Mouse (Mus musculus) brown adipose tissue, adult 24 weeks (tissue): ENCODE data around the gene Dad1. TPM values are rescaled to one million over a fixed set of nuclear protein-coding genes. Genes with fewer than 3 reads are reported as not detected.

ENCODE experiments used
- H3K27ac ChIP-seq: fragments of 200-500 bp; replicated peaks from 2 replicates; pipeline ENCODE4 v1.5.1; 2012; ENCODE audit warnings: low read depth, mild to moderate bottlenecking, low read length
- H3K4me1 ChIP-seq: fragments of 200-500 bp; 2 replicates; pipeline ENCODE4 v1.6.1; 2012; ENCODE audit warnings: low read length, mixed read lengths; ENCODE audit not compliant: control insufficient read depth, insufficient read depth, insufficient read length
- H3K4me3 ChIP-seq: fragments of 200-500 bp; 2 replicates; pipeline ENCODE4 v1.5.1; 2012; ENCODE audit warnings: low read depth, mild to moderate bottlenecking, low read length, moderate library complexity; ENCODE audit not compliant: insufficient read depth
- polyA plus RNA-seq: library from polyadenylated mRNA; stranded (reverse); fragments of >200 nt; gene quantifications from 2 replicates; pipeline ENCODE4 v1.2.4, GENCODE M21; 2012; ENCODE audit not compliant: missing spikeins, insufficient read depth, insufficient read length

Gene Dad1
- polyA plus RNA-seq, 1 experiment = 117 TPM

DNA sequence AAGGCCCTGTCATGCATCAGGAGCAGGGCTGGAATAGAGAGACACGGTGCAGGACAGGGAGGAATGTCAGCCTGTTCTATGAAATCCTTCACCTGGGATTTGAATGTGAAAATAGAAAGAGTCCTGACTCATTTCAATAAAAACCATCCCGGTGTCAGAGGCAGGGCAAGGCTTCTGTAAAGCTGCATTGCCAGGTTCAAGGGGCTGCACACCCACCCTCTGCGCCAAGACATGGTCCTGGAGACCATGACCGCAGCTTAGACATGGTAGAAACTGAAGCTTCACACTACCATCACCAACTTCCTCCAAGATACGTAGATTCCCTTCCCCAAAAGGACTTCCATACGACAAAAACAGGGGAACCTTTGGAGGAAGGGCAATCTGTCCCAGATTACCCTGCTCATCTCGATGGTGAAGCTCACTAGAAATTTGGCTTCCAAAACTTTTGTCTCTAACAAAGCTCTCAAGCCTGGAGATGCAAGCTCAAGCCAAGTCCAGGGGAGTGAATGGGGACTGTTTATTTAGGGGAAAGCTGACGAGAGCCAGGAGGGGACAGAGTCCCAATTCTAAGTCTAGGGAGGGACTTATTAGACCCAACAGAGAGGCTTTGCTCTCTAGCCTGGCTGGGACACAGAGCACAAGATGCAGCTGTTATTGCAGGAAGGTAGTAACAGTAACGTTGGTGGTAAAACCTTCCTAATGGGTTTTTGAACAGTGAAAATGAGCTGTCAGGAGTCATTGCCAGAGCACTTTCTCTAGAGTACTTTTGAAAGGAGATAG is 60.4 kb downstream of the Dad1 start:
- Histone ChIP-seq H3K4me1 (peaks cover 2% of the 10 kb centered on the region; the same call in 1 of the 2 replicates), H3K4me3 (no peak overlapping the region), H3K27ac (no peak overlapping the region)

DNA sequence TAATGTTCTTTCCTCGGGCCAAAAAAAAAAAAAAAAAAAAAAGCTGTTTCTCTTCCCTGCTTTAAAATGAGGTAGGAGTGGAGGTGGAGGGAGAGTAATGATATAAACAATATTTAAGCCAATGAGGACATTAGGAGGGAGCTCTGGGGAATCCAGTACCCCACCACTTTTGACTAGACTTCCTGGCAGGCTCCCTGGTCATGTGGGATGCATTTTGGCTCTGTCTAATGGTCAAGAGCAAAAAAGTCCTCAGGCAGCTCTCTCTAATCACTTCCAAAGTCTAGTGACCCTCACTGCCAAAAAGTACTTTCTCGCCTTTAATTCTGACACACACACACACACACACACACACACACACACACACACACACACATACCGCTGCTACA is 61.4 kb downstream of the Dad1 start:
- Histone ChIP-seq H3K27ac (no peak overlapping the region), H3K4me1 (peaks cover 2% of the 10 kb centered on the region; the same call in 1 of the 2 replicates)

DNA sequence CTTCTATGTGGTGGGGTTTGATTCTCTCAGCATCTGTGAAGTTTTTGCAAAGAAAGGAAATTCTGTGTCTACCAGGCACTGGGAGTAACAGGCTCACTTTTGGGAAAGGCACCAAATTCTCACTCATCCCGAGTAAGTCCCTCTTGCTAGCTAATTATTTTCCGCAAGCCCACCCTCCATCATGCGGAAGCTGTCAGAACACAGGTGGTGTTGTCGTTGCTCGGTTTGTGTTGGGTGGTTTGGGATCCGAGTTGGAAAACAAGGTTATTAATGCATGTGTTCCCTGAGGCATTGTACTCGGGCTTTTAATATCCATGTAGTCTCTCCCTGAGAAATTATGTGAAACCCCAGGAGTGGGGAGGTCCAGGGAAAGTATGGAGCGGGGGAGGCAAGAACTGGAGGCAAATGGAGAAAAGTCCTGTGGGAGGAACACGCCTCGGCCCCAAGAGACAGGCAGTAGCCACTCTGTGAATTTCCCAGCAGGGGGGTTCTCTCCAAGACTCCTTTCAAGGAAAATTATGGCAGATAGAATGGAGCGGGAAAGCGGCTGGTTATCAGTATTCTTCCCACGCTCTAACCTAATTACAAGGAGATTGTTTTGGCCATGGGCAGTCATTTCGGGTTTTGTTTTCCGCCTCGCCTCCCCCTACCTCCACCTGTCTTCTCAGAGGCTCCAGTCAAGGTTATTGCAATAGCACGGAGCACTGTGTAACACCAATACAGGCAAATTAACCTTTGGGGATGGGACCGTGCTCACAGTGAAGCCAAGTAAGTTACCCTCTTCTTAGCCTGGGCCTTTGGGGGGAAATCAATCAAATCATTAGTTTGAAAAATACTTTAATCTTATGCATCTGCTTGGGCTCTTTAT is 62.1 kb downstream of the Dad1 start:
- peak overlapping the region; percentile 48; the same call in 1 of the 2 replicates for H3K27ac ChIP-seq
- peaks cover 2% of the 10 kb centered on the region; the same call in 1 of the 2 replicates for H3K4me1 ChIP-seq

More for the DNA sequence above, 61.4 kb downstream of the Dad1 start:
- H3K4me3 ChIP-seq = no peak overlapping the region

DNA sequence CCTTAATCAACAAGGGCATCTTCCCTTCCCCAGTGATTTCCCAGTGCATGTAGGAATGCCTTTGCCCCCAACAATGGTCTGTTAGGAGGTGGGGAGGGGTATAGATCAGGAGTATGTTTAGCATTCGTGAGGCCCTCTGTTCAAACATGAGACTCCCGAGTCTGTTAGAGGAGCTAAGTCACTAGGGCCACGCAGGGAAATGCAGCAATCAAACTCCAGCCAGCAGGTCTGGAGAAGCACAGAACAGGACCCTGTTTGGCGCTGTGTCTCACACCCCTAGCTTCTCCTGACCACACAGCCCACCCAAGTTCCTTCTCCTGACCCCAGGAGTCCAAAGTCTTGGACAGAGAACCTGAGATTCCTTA is 62.9 kb downstream of the Dad1 start:
- peak overlapping the region; percentile 52 for H3K27ac ChIP-seq
- peaks cover 2% of the 10 kb centered on the region; the same call in 1 of the 2 replicates for H3K4me1 ChIP-seq
- H3K4me3 ChIP-seq = no peak overlapping the region

More for the DNA sequence above, 62.1 kb downstream of the Dad1 start:
- no peak overlapping the region for H3K4me3 ChIP-seq

DNA sequence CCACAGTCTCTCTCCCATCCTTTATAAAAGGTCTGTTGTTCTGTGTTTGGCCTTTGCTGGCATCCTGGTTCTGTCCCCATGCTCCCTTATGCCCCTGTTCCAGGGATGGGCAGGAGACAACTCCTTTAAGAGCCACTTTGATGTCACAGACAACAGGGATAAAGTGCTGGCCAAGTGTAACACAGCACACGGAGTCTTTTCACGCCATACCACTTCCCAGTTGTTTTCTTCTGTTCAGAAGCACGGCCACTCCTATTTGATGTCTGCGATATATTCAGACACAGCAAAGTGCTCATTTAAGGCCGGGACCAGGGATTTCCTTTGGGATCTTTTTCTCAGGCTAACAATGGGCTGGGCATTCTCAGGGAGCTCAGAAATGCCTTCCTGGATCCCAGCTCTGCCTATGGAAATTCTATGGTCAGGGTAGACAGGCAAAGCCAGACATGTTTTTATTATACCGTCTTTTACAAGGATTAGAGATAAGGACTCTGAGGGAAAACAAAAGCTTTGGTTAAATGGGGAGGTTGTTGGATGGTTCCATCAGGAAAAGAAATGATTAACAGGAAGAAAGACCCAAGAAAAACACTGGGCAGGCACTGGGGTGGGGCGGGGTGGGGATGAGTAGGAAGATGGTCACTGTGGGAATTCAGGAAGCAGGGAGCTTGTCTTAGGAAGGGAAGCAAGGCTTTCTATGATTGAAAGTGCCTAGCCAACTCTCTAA is 63.4 kb downstream of the Dad1 start:
- no peak overlapping the region for H3K4me3 ChIP-seq
- H3K4me1 ChIP-seq = peaks cover 2% of the 10 kb centered on the region; the same call in 1 of the 2 replicates
- H3K27ac ChIP-seq = peak overlapping the region; percentile 52

DNA sequence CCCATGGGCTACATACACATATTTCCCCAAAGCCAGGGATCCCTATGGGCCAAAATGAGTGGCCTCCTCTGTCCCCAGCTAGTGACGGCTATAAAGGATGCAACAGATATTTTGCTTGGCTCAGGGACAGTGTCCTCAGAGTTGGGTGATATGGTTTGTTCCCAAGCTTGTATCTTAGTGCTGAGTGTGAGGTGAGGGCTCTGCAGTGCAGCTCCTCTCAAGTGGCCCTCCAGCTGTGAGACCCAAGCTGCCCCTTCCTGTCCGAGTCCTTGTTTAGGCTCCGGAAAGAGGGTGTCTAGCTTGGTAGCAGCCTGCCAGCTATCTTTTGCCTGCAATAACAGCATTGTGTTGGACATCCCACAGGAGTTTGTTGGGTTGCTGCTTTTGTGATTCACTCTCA is 64.6 kb downstream of the Dad1 start:
- H3K4me3 ChIP-seq = no peak overlapping the region
- H3K4me1 ChIP-seq = peaks cover 2% of the 10 kb centered on the region; the same call in 1 of the 2 replicates
- peak overlapping the region; percentile 42; the same call in 1 of the 2 replicates for H3K27ac ChIP-seq

DNA sequence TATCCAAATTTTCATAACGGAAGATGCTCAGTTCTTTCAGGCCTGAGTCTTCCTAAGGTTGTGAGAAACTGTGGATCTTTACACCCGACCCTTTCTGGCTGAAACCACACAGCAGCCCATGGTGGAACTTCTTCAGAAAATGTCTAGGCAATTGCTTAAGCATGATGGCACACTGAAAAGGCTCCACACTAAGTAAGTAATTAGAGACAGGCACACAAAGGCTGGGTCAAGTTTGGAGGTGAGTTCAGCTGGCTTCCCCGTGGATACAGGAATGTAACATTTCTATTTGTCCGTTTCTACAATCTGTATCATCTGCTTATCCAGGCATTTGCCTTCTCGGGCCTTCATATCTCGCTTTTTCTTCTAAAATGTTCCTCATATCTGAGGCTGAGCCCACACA is 66.7 kb downstream of the Dad1 start:
- Histone ChIP-seq H3K4me1 (peaks cover 2% of the 10 kb centered on the region; the same call in 1 of the 2 replicates), H3K27ac (no peak overlapping the region), H3K4me3 (no peak overlapping the region)

Other genes starting within 250 kb of the Dad1 start
- 68.5 and 80.5 TPM in 2 replicates for gene Abhd4, start 84 bp upstream of the Dad1 start, polyA plus RNA-seq
- gene Olfr49, start 30.8 kb upstream of the Dad1 start, polyA plus RNA-seq = not detected in 2 replicates
- gene Oxa1l, start 106.7 kb upstream of the Dad1 start, polyA plus RNA-seq = 121 and 157 TPM in 2 replicates
- 0.52 and 1.8 TPM in 2 replicates for gene Slc7a7, start 163.7 kb upstream of the Dad1 start, polyA plus RNA-seq
- 145 and 148 TPM in 2 replicates for gene Mrpl52, start 172.8 kb upstream of the Dad1 start, polyA plus RNA-seq
- gene Mmp14, start 177.5 kb upstream of the Dad1 start, polyA plus RNA-seq = 10.8 and 10.9 TPM in 2 replicates
- gene Lrp10, start 210.0 kb upstream of the Dad1 start, polyA plus RNA-seq = 36.5 and 53.8 TPM in 2 replicates
- gene Rem2, start 222.0 kb upstream of the Dad1 start, polyA plus RNA-seq = not detected in 2 replicates